Mouse (Mus musculus) retina, adult 2 months (tissue): Measurements from ENCODE around the gene Tbc1d9.

ENCODE experiments used
- DNase-seq: peaks from one replicate; pipeline ENCODE4 v3.0.0-alpha.2; 2012; ENCODE audit warnings: low read depth, low spot score

Gene Tbc1d9

DNA sequence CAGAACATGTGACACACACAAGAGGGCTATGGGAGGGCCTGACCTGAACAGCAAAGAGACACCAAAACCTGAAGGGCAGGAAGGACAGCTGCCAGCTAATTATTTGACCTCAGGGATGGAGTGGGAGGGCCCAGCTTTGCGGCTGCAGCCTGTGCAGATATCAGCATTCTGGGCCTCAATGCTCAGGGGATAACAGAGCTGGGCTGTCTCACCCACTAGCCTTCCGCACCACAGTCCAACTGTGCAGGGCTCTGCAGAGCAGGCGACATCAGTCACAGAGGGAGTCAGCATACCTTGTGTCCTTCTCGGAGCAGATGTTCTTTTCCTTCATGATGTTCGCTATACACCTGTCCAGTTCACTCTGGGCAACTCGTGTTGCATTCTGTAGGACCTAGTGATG, 157.2 kb downstream of the Tbc1d9 start:
- DNase-seq = no peak
